Mouse (Mus musculus) embryonic facial prominence, embryonic 13.5 days (tissue): ENCODE measurements around the gene Prss48. TPM values are rescaled to one million over a fixed set of nuclear protein-coding genes. Genes with fewer than 3 reads are reported as not detected.

Experiments
- ATAC-seq: fragments of 200-750 bp; cut with Nextera tagmentation; 2 replicates; pipeline ENCODE4 v1.8.0; 2017; ENCODE audit warnings: low read depth; ENCODE audit not compliant: insufficient number of reproducible peaks, insufficient read depth, low FRiP score, low TSS enrichment
- H3K27ac ChIP-seq: fragments of 300-500 bp; sonication (generic); 2 replicates; pipeline ENCODE4 v1.5.1; 2015; ENCODE audit warnings: moderate library complexity, mild to moderate bottlenecking, inconsistent platforms
- H3K27me3 ChIP-seq: fragments of 300-500 bp; sonication (generic); 2 replicates; pipeline ENCODE4 v1.6.1; 2015; ENCODE audit warnings: mild to moderate bottlenecking, inconsistent platforms
- H3K36me3 ChIP-seq: fragments of 300-500 bp; sonication (generic); 2 replicates; pipeline ENCODE4 v1.6.1; 2015; ENCODE audit warnings: mild to moderate bottlenecking, inconsistent platforms
- H3K4me1 ChIP-seq: fragments of 300-500 bp; sonication (generic); 2 replicates; pipeline ENCODE4 v1.6.1; 2015; ENCODE audit warnings: inconsistent platforms
- H3K4me2 ChIP-seq: fragments of 300-500 bp; sonication (generic); 2 replicates; pipeline ENCODE4 v1.6.1; 2015; ENCODE audit warnings: moderate library complexity, mild to moderate bottlenecking, inconsistent platforms
- H3K4me3 ChIP-seq: fragments of 300-500 bp; sonication (generic); 2 replicates; pipeline ENCODE4 v1.5.1; 2015; ENCODE audit warnings: mild to moderate bottlenecking, inconsistent platforms
- H3K9ac ChIP-seq: fragments of 300-500 bp; sonication (generic); 2 replicates; pipeline ENCODE4 v1.6.1; 2015; ENCODE audit warnings: mild to moderate bottlenecking, inconsistent platforms
- H3K9me3 ChIP-seq: fragments of 300-500 bp; sonication (generic); 2 replicates; pipeline ENCODE4 v1.6.1; 2016; ENCODE audit warnings: inconsistent platforms
- WGBS: fragments of 180-500 bp; shearing (Covaris S2); methylation state at CpG from one replicate; pipeline ENCODE4 v1.1.7; 2015; ENCODE audit warnings: mixed read lengths; 5-methylcytosine and 5-hydroxymethylcytosine counted together
- polyA plus RNA-seq: library from polyadenylated mRNA; unstranded; fragments of >200 nt; fragmentation: Nextera tagmentation; extraction: Ambion mirVana; gene quantifications from 2 replicates; pipeline ENCODE4 v1.2.1, GENCODE M21; 2015

Prss48 gene
- polyA plus RNA-seq, 1 experiment from 2014 or later = 0.22 TPM

- H3K27ac ChIP-seq = peak within 1 kb of the TSS; percentile 82
- WGBS = 1% methylated on average over 59 of the region's 73 CpGs
- peak within 1 kb of the TSS; percentile 87 for H3K9ac ChIP-seq
- H3K4me2 ChIP-seq = peak within 1 kb of the TSS; percentile 67
- peak; percentile 88 for ATAC-seq
- H3K4me1 ChIP-seq = peaks cover 23% of the 10 kb centered on the region
- no peaks in the 10 kb centered on the region for H3K9me3 ChIP-seq
- no peaks in the 10 kb centered on the region for H3K36me3 ChIP-seq
- no peaks in the 10 kb centered on the region for H3K27me3 ChIP-seq
- peak within 1 kb of the TSS; percentile 82 for H3K4me3 ChIP-seq
These were observed 31.3 kb downstream of the Prss48 start, which contains the start of gene Sh3d19 for GRCm38 (mm10) chr3:85970742-85971598. Gene Sh3d19 (plus strand): TSS chr3:85971109.

- no peak overlapping the region for H3K9ac ChIP-seq
- no peak overlapping the region for H3K4me3 ChIP-seq
- H3K4me2 ChIP-seq = no peak overlapping the region
- H3K36me3 ChIP-seq = no peaks in the 10 kb centered on the region
- peaks cover 23% of the 10 kb centered on the region for H3K4me1 ChIP-seq
- H3K27ac ChIP-seq = no peak overlapping the region
- no peaks in the 10 kb centered on the region for H3K9me3 ChIP-seq
- H3K27me3 ChIP-seq = no peaks in the 10 kb centered on the region
- 74% methylated on average over 8 of the region's 8 CpGs for WGBS
- ATAC-seq = no peak
These were observed 33.3 kb downstream of the Prss48 start for GRCm38 (mm10) chr3:85969040-85969439.

- no peak for ATAC-seq
- WGBS = 83% methylated on average over 4 of the region's 4 CpGs
- no peaks in the 10 kb centered on the region for H3K36me3 ChIP-seq
- H3K4me3 ChIP-seq = no peak overlapping the region
- peaks cover 10% of the 10 kb centered on the region; the same call in 1 of the 2 replicates for H3K4me1 ChIP-seq
- no peak overlapping the region for H3K9ac ChIP-seq
- H3K9me3 ChIP-seq = peaks cover 5% of the 10 kb centered on the region
- no peak overlapping the region for H3K27ac ChIP-seq
- H3K4me2 ChIP-seq = no peak overlapping the region
- no peaks in the 10 kb centered on the region for H3K27me3 ChIP-seq
These were observed 36.8 kb downstream of the Prss48 start for GRCm38 (mm10) chr3:85965479-85965878.

GRCm38 (mm10) chr3:85961134-85961533 lies 41.2 kb downstream of the Prss48 start:
- no peak overlapping the region for H3K9ac ChIP-seq
- no peak overlapping the region for H3K27ac ChIP-seq
- H3K4me1 ChIP-seq = peaks cover 6% of the 10 kb centered on the region; the same call in 1 of the 2 replicates
- no peak overlapping the region for H3K4me3 ChIP-seq
- no peak overlapping the region for H3K4me2 ChIP-seq
- 30% methylated on average over 5 of the region's 5 CpGs for WGBS
- H3K27me3 ChIP-seq = no peaks in the 10 kb centered on the region
- no peaks in the 10 kb centered on the region for H3K36me3 ChIP-seq
- ATAC-seq = no peak
- peaks cover 5% of the 10 kb centered on the region for H3K9me3 ChIP-seq

- WGBS = 75% methylated on average over 1 of the region's 1 CpGs
- Histone ChIP-seq H3K9me3 (peaks cover 5% of the 10 kb centered on the region), H3K4me2 (no peak overlapping the region), H3K27me3 (no peaks in the 10 kb centered on the region), H3K4me1 (peaks cover 6% of the 10 kb centered on the region; the same call in 1 of the 2 replicates), H3K4me3 (no peak overlapping the region), H3K27ac (no peak overlapping the region), H3K36me3 (no peaks in the 10 kb centered on the region), H3K9ac (no peak overlapping the region)
- ATAC-seq = no peak
These were observed 42.6 kb downstream of the Prss48 start for GRCm38 (mm10) chr3:85959669-85960068.

GRCm38 (mm10) chr3:85955704-85956103 lies 46.6 kb downstream of the Prss48 start:
- no peak for ATAC-seq
- H3K36me3 ChIP-seq = no peaks in the 10 kb centered on the region
- H3K27me3 ChIP-seq = no peaks in the 10 kb centered on the region
- no peak overlapping the region for H3K4me3 ChIP-seq
- no peak overlapping the region for H3K9ac ChIP-seq
- H3K9me3 ChIP-seq = no peaks in the 10 kb centered on the region
- H3K4me2 ChIP-seq = no peak overlapping the region
- WGBS = 82% methylated on average over 5 of the region's 5 CpGs
- H3K4me1 ChIP-seq = no peaks in the 10 kb centered on the region
- no peak overlapping the region for H3K27ac ChIP-seq

GRCm38 (mm10) chr3:85955269-85955668 lies 47.0 kb downstream of the Prss48 start:
- no peak for ATAC-seq
- no peak overlapping the region for H3K4me2 ChIP-seq
- no peaks in the 10 kb centered on the region for H3K9me3 ChIP-seq
- no peak overlapping the region for H3K4me3 ChIP-seq
- no peaks in the 10 kb centered on the region for H3K4me1 ChIP-seq
- no peaks in the 10 kb centered on the region for H3K36me3 ChIP-seq
- H3K27me3 ChIP-seq = no peaks in the 10 kb centered on the region
- WGBS = 89% methylated on average over 9 of the region's 9 CpGs
- no peak overlapping the region for H3K27ac ChIP-seq
- H3K9ac ChIP-seq = no peak overlapping the region

GRCm38 (mm10) chr3:85952696-85953283 lies 49.5 kb downstream of the Prss48 start:
- Histone ChIP-seq H3K27ac (no peak overlapping the region), H3K4me1 (no peaks in the 10 kb centered on the region), H3K27me3 (no peaks in the 10 kb centered on the region), H3K4me3 (no peak overlapping the region), H3K36me3 (no peaks in the 10 kb centered on the region), H3K4me2 (no peak overlapping the region), H3K9ac (no peak overlapping the region), H3K9me3 (no peaks in the 10 kb centered on the region)
- ATAC-seq = no peak
- 80% methylated on average over 10 of the region's 10 CpGs for WGBS

GRCm38 (mm10) chr3:85950914-85951313 lies 51.4 kb downstream of the Prss48 start:
- no peak overlapping the region for H3K4me2 ChIP-seq
- 90% methylated on average over 4 of the region's 4 CpGs for WGBS

More at GRCm38 (mm10) chr3:85950914-85951313, 51.4 kb downstream of the Prss48 start:
- ATAC-seq = no peak
- Histone ChIP-seq H3K9ac (no peak overlapping the region), H3K4me3 (no peak overlapping the region), H3K36me3 (no peaks in the 10 kb centered on the region), H3K27me3 (no peaks in the 10 kb centered on the region), H3K4me1 (no peaks in the 10 kb centered on the region), H3K9me3 (no peaks in the 10 kb centered on the region), H3K27ac (no peak overlapping the region)

Other genes with a start within 250 kb of the Prss48 start
- gene Fam160a1, start 185.2 kb downstream of the Prss48 start, polyA plus RNA-seq = 4.0 and 4.8 TPM in 2 replicates
- gene Glt28d2, start 115.0 kb downstream of the Prss48 start, polyA plus RNA-seq = 1.7 and 2.1 TPM in 2 replicates
- gene Gm37240, start 115.0 kb downstream of the Prss48 start, polyA plus RNA-seq = 6.3 and 6.9 TPM in 2 replicates
- gene Sh3d19, start 31.4 kb downstream of the Prss48 start, polyA plus RNA-seq = 23.5 and 26.2 TPM in 2 replicates
- gene Rps3a1, start 140.2 kb upstream of the Prss48 start, polyA plus RNA-seq = 1,432 and 1,487 TPM in 2 replicates
- gene Lrba, start 222.2 kb upstream of the Prss48 start, polyA plus RNA-seq = 7.4 and 7.6 TPM in 2 replicates